Mouse (Mus musculus): ENCODE measurements around the gene Pex19. TPM values are rescaled to one million over a fixed set of nuclear protein-coding genes. Genes with fewer than 3 reads are reported as not detected.

Pex19 gene
- polyA plus RNA-seq, 1 experiment from 2014 or later = 163 TPM

DNA sequence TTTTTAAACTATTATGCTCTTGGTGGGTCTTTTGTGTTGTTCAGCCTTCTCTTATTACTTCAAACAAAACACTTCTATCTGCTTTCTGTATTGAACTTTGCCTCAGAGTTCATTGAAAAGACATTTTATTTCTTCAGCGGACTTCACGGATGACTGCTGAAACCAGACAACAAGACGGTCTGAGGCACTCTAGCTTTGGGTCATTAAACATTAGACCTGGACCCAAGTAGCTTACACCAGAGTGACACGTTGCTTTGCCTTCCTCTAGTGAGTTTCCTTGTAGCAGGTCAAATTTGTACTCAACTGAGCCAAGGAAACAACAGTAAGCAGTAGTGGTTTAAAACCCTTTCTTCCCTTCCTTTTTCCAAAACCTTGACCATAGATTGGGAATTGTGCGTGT, 41.4 kb downstream of the Pex19 start:
- no peak overlapping the region for H3K27ac ChIP-seq (replicated peaks)
- H3K9ac ChIP-seq = no peak overlapping the region
- no peaks in the 10 kb centered on the region for H3K27me3 ChIP-seq
- no peak overlapping the region for H3K4me3 ChIP-seq
- H3K9me3 ChIP-seq = no peaks in the 10 kb centered on the region
- H3K36me3 ChIP-seq = peaks cover 53% of the 10 kb centered on the region
- peaks cover 4% of the 10 kb centered on the region; the same call in 1 of the 2 replicates for H3K4me1 ChIP-seq (replicated peaks)
- no peak for ATAC-seq (ENCODE audit: low FRiP score, low read depth)
- 79% methylated on average over 5 of the region's 5 CpGs for WGBS
- H3K4me2 ChIP-seq = no peak overlapping the region

DNA sequence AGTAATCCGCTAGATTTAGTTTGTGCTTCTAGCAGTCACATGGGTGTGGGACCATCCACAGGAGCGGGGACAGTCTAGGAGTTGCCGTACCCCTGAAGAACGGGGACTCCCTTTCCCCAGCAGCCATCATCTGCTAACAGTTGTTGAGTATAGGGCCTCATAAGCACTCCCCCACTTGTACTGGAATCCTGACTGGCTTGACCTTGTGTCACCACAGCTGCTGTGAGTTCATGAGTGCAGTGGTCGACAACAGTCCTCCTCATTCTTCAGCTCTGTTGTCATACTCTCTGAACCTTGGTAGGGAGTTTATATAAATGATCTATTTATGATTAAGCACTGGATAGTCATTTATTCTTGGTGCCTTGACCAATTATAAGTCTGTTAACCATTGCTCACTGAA, 43.3 kb downstream of the Pex19 start:
- no peak for ATAC-seq (ENCODE audit: low FRiP score, low read depth)
- H3K27me3 ChIP-seq = no peaks in the 10 kb centered on the region
- 98% methylated on average over 5 of the region's 5 CpGs for WGBS
- H3K4me2 ChIP-seq = no peak overlapping the region
- no peak overlapping the region for H3K27ac ChIP-seq (replicated peaks)
- no peak overlapping the region for H3K9ac ChIP-seq
- H3K9me3 ChIP-seq = no peaks in the 10 kb centered on the region
- peaks cover 70% of the 10 kb centered on the region for H3K36me3 ChIP-seq
- no peak overlapping the region for H3K4me3 ChIP-seq
- no peaks in the 10 kb centered on the region for H3K4me1 ChIP-seq (replicated peaks)

DNA sequence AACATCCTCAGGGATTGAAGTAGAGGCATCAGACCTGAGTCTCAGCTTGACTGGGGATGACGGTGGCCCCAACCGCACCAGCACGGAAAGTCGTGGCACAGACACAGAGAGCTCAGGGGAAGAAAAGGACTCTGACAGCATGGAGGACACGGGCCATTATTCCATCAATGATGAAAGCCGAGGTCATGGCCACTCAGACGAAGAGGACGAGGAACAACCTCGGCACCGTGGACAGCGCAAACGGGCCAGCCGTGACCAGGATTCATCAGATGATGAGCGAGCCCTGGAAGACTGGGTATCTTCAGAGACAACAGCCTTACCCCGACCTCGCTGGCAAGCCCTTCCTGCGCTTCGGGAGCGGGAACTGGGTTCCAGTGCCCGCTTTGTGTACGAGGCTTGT, 45.8 kb downstream of the Pex19 start:
- no peak overlapping the region for H3K4me3 ChIP-seq
- H3K9me3 ChIP-seq = no peaks in the 10 kb centered on the region
- peaks cover 70% of the 10 kb centered on the region for H3K36me3 ChIP-seq
- no peaks in the 10 kb centered on the region for H3K27me3 ChIP-seq
- H3K9ac ChIP-seq = no peak overlapping the region
- no peaks in the 10 kb centered on the region for H3K4me1 ChIP-seq (replicated peaks)
- no peak overlapping the region for H3K27ac ChIP-seq (replicated peaks)
- no peak for ATAC-seq (ENCODE audit: low FRiP score, low read depth)
- no peak overlapping the region for H3K4me2 ChIP-seq
- WGBS = 81% methylated on average over 21 of the region's 21 CpGs

DNA sequence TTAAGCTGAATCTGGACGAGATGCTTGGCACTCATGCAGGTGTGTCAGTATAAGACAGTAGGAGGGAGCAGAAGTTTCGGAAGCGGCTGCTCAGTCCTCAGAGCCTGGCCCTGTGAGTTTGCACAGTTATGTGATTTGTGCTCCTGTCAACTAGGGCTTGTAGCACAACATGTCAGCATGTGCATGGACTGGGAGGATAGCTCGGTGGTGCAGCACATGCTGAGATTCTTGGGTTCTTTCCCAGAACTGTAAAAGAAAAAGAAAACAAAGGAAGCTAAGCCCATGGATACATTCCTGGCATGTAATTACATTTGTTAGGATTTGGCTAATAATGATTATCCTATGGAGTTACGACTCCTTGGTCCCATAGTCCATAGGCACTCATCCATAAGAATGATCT, 46.6 kb downstream of the Pex19 start:
- Histone ChIP-seq H3K27me3 (no peaks in the 10 kb centered on the region), H3K27ac (replicated peaks) (no peak overlapping the region), H3K36me3 (peaks cover 70% of the 10 kb centered on the region), H3K4me3 (no peak overlapping the region), H3K9me3 (no peaks in the 10 kb centered on the region), H3K4me1 (replicated peaks) (no peaks in the 10 kb centered on the region), H3K9ac (no peak overlapping the region), H3K4me2 (no peak overlapping the region)
- WGBS = 69% methylated on average over 5 of the region's 5 CpGs
- no peak for ATAC-seq (ENCODE audit: low FRiP score, low read depth)

DNA sequence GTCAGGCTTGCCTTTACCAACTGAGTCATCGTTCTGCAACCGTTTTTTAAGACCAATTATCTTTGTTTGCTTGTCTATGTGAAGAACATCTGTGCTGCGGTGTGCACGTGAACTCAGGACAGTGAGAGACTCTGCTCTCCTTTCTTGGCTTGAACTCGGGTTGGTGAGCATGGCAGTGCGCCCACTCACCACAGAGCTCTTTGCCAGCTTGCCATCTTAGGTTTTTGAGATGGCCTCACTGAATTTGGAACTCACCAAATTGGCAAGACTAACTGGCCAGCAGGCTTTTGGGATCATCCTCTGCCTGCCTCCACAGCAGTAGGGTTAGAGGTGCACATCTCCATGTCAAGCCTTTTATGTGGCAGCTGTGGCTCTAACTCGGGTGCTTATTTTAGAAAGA, 51.2 kb downstream of the Pex19 start:
- Histone ChIP-seq H3K9me3 (no peaks in the 10 kb centered on the region), H3K9ac (no peak overlapping the region), H3K4me3 (no peak overlapping the region), H3K27me3 (no peaks in the 10 kb centered on the region), H3K4me2 (no peak overlapping the region), H3K4me1 (replicated peaks) (no peaks in the 10 kb centered on the region), H3K27ac (replicated peaks) (no peak overlapping the region), H3K36me3 (peaks cover 50% of the 10 kb centered on the region)
- no peak for ATAC-seq (ENCODE audit: low FRiP score, low read depth)
- WGBS = 69% methylated on average over 7 of the region's 7 CpGs

DNA sequence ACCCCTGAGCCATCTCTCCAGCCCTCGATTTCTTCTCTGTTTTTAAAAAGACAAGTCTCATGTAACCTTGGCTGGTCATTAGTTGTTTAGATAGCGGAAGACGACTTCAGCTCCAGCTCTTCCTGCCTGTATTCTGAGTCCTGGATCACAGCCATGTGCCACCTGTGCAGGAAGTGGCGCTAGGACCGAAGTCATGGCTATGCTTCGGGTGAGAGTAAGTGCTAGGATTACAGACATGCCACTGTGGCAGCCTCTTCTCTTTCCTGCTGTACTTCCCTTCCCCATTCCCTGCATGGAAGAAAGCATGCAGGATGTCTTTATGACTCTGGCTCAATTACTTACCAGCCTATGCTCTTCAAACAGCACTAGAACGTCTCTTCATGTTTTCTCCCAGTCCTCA, 52.5 kb downstream of the Pex19 start:
- no peaks in the 10 kb centered on the region for H3K4me1 ChIP-seq (replicated peaks)
- H3K27me3 ChIP-seq = no peaks in the 10 kb centered on the region
- no peak for ATAC-seq (ENCODE audit: low FRiP score, low read depth)
- H3K9ac ChIP-seq = no peak overlapping the region
- no peak overlapping the region for H3K4me3 ChIP-seq
- 83% methylated on average over 7 of the region's 7 CpGs for WGBS
- H3K27ac ChIP-seq (replicated peaks) = no peak overlapping the region
- peaks cover 37% of the 10 kb centered on the region for H3K36me3 ChIP-seq
- no peaks in the 10 kb centered on the region for H3K9me3 ChIP-seq
- no peak overlapping the region for H3K4me2 ChIP-seq

DNA sequence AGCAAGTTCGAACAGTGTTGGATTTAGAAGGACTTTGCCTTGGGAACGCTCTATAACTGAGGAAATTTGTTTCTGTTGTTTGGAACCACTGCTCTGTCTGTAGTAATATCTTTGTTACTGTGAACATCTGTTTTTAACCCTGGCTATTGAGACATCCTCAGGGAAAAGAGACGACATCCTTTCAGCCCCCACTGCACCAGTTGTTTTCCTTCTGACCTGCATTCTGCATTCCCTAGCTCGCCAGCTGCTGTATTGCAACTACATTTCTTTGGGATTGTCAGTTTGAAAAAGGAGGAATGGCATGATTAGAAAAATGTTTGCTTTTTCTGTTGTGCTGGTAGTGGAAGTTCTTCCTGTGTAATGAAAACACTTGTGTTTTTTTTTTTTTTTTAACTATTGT, 54.3 kb downstream of the Pex19 start:
- Histone ChIP-seq H3K4me3 (no peak overlapping the region), H3K27me3 (no peaks in the 10 kb centered on the region), H3K4me2 (no peak overlapping the region), H3K9me3 (no peaks in the 10 kb centered on the region), H3K4me1 (replicated peaks) (no peaks in the 10 kb centered on the region), H3K27ac (replicated peaks) (no peak overlapping the region), H3K9ac (no peak overlapping the region), H3K36me3 (peaks cover 25% of the 10 kb centered on the region)
- no peak for ATAC-seq (ENCODE audit: low FRiP score, low read depth)
- 69% methylated on average over 4 of the region's 4 CpGs for WGBS

DNA sequence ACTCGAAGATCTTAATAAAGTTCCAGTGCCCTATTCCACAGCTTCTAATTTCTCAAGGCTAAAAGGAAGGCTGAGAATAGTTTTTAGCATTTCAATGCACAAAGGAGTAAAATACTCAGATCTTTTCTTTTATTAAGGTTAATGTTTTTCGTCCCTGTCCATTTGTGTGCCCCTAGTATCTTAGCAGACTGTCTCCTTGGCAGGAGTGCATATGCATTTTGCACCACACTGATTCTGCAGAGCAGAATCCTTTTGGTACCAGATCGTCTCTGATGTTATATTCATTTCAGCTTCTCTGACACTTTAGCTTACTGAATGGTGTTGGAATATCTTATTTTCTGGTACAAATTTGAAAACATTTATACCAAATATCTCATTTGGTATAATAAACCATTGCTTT, 55.2 kb downstream of the Pex19 start:
- WGBS = 92% methylated on average over 3 of the region's 3 CpGs
- Histone ChIP-seq H3K9me3 (no peaks in the 10 kb centered on the region), H3K27me3 (no peaks in the 10 kb centered on the region), H3K36me3 (peaks cover 28% of the 10 kb centered on the region), H3K4me2 (no peak overlapping the region), H3K9ac (no peak overlapping the region), H3K4me3 (no peak overlapping the region), H3K4me1 (replicated peaks) (no peaks in the 10 kb centered on the region), H3K27ac (replicated peaks) (no peak overlapping the region)
- ATAC-seq (ENCODE audit: low FRiP score, low read depth) = no peak

DNA sequence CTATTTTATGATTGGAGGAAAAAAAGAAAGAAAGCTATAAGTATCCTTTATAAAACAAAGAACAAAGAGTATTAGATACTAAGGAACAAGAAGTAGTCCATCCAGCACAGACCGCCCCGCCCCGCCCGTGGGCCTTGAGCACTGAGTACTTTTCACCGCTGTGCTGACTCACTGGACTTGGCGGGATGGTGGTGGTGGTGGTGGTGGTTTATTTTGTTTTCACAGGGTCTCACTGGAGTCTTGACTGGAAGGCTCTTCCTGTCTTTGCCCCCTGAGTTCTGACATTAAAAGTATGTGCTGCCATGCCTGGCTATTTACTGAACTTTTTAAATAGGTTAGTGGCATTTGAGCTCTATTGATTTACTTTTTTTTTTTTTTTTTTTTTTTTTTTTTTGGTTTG, 56.5 kb downstream of the Pex19 start:
- Histone ChIP-seq H3K27ac (replicated peaks) (no peak overlapping the region), H3K4me2 (no peak overlapping the region), H3K4me1 (replicated peaks) (no peaks in the 10 kb centered on the region), H3K4me3 (no peak overlapping the region), H3K9ac (no peak overlapping the region), H3K9me3 (no peaks in the 10 kb centered on the region), H3K27me3 (no peaks in the 10 kb centered on the region), H3K36me3 (peaks cover 33% of the 10 kb centered on the region)
- ATAC-seq (ENCODE audit: low FRiP score, low read depth) = no peak
- WGBS = 98% methylated on average over 6 of the region's 6 CpGs

DNA sequence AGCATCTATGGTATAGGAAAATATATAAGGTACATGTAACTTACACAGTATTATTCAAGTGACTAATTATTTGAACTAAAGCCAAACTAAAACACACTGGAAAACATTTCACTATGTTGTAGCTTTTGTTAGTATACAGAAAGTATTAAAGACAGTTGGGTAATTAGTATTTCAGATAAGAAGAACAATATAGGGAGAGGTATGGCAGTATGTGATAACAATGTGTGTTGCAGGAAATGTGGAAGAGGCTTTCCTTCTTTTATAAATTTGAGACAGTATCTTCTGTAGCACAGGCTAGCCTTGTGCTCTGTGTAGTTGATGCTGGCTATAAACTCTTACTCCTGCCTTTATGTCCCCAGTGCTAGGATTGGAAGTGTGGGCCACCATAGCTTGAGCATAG, 57.4 kb downstream of the Pex19 start:
- no peak overlapping the region for H3K9ac ChIP-seq
- ATAC-seq (ENCODE audit: low FRiP score, low read depth) = no peak
- peaks cover 40% of the 10 kb centered on the region for H3K36me3 ChIP-seq
- no peaks in the 10 kb centered on the region for H3K27me3 ChIP-seq
- H3K9me3 ChIP-seq = no peaks in the 10 kb centered on the region
- H3K4me1 ChIP-seq (replicated peaks) = no peaks in the 10 kb centered on the region
- no peak overlapping the region for H3K4me2 ChIP-seq
- H3K4me3 ChIP-seq = no peak overlapping the region
- no peak overlapping the region for H3K27ac ChIP-seq (replicated peaks)

Other genes starting within 250 kb of the Pex19 start
- gene Gm10521, start 231.1 kb upstream of the Pex19 start, polyA plus RNA-seq (2015; fragmentation: Nextera tagmentation; extraction: Ambion mirVana) = not detected in 2 replicates
- gene Slamf6, start 209.2 kb upstream of the Pex19 start, polyA plus RNA-seq (2015; fragmentation: Nextera tagmentation; extraction: Ambion mirVana) = 0.19 and 0.26 TPM in 2 replicates
- gene Vangl2, start 98.3 kb upstream of the Pex19 start, polyA plus RNA-seq (2015; fragmentation: Nextera tagmentation; extraction: Ambion mirVana) = 41.1 and 48.9 TPM in 2 replicates
- 3.6 and 4.8 TPM in 2 replicates for gene Nhlh1, start 69.2 kb upstream of the Pex19 start, polyA plus RNA-seq (2015; fragmentation: Nextera tagmentation; extraction: Ambion mirVana)
- 183 and 190 TPM in 2 replicates for gene Copa, start 44.2 kb upstream of the Pex19 start, polyA plus RNA-seq (2015; fragmentation: Nextera tagmentation; extraction: Ambion mirVana)
- 109 and 114 TPM in 2 replicates for gene Ncstn, start 44.0 kb upstream of the Pex19 start, polyA plus RNA-seq (2015; fragmentation: Nextera tagmentation; extraction: Ambion mirVana)
- gene Dcaf8, start 21.3 kb downstream of the Pex19 start, polyA plus RNA-seq (2015; fragmentation: Nextera tagmentation; extraction: Ambion mirVana) = 84.6 and 85.8 TPM in 2 replicates
- gene Pea15a, start 80.0 kb downstream of the Pex19 start, polyA plus RNA-seq (2015; fragmentation: Nextera tagmentation; extraction: Ambion mirVana) = 454 and 489 TPM in 2 replicates
- gene Casq1, start 93.1 kb downstream of the Pex19 start, polyA plus RNA-seq (2015; fragmentation: Nextera tagmentation; extraction: Ambion mirVana) = 1.4 and 2.2 TPM in 2 replicates
- gene Atp1a4, start 131.7 kb downstream of the Pex19 start, polyA plus RNA-seq (2015; fragmentation: Nextera tagmentation; extraction: Ambion mirVana) = 0.05 and 0.06 TPM in 2 replicates
- 75.3 and 79.0 TPM in 2 replicates for gene Igsf8, start 134.9 kb downstream of the Pex19 start, polyA plus RNA-seq (2015; fragmentation: Nextera tagmentation; extraction: Ambion mirVana)
- 74.3 and 75.8 TPM in 2 replicates for gene Atp1a2, start 171.3 kb downstream of the Pex19 start, polyA plus RNA-seq (2015; fragmentation: Nextera tagmentation; extraction: Ambion mirVana)
- 4.1 and 4.3 TPM in 2 replicates for gene Kcnj9, start 202.6 kb downstream of the Pex19 start, polyA plus RNA-seq (2015; fragmentation: Nextera tagmentation; extraction: Ambion mirVana)
- gene Kcnj10, start 214.5 kb downstream of the Pex19 start, polyA plus RNA-seq (2015; fragmentation: Nextera tagmentation; extraction: Ambion mirVana) = 2.9 and 3.0 TPM in 2 replicates
- gene Pigm, start 249.8 kb downstream of the Pex19 start, polyA plus RNA-seq (2015; fragmentation: Nextera tagmentation; extraction: Ambion mirVana) = 3.8 and 3.9 TPM in 2 replicates